Mouse (Mus musculus) C2C12 (cell line): ENCODE results near the gene Frmd8.

Source experiments
- CEBPB ChIP-seq: IDR thresholded peaks from one replicate; pipeline ENCODE4 v1.6.1; 2011; ENCODE audit warnings: low read depth, mild to moderate bottlenecking, control low read depth, moderate library complexity
- CTCF ChIP-seq: IDR thresholded peaks from one replicate; pipeline ENCODE4 v1.5.1; 2011; ENCODE audit not compliant: control insufficient read depth, insufficient read depth, insufficient read length
- FOSL1 ChIP-seq: IDR thresholded peaks from one replicate; pipeline ENCODE4 v1.8.0; 2011; ENCODE audit warnings: mild to moderate bottlenecking, low read length; ENCODE audit not compliant: poor library complexity, insufficient read depth, severe bottlenecking
- MAX ChIP-seq: IDR thresholded peaks from one replicate; pipeline ENCODE4 v1.6.1; 2011; ENCODE audit warnings: mild to moderate bottlenecking, control low read depth
- MYOD1 ChIP-seq: IDR thresholded peaks from one replicate; pipeline ENCODE4 v1.6.1; 2011; ENCODE audit warnings: low read depth; ENCODE audit not compliant: control insufficient read depth, insufficient read length
- USF1 ChIP-seq: IDR thresholded peaks from one replicate; pipeline ENCODE4 v1.6.1; 2011; ENCODE audit warnings: low read depth, mild to moderate bottlenecking, control low read depth, moderate library complexity

GRCm38 (mm10) chr19:5837606-5838005, 37.5 kb downstream of the Frmd8 start:
- TF ChIP-seq CTCF = no peak
- TF ChIP-seq FOSL1 = no peak
- no peak for TF ChIP-seq MAX
- no peak for TF ChIP-seq CEBPB
- no peak for TF ChIP-seq USF1
- no peak for TF ChIP-seq MYOD1
